Mouse (Mus musculus): ENCODE measurements at regions not wholly inside any gene's neighbourhood (a gene's known extent, or its start where the extent isn't known, plus 50 kb on each side); places are given as distances from the start of the nearest gene placed in this dataset.

DNA sequence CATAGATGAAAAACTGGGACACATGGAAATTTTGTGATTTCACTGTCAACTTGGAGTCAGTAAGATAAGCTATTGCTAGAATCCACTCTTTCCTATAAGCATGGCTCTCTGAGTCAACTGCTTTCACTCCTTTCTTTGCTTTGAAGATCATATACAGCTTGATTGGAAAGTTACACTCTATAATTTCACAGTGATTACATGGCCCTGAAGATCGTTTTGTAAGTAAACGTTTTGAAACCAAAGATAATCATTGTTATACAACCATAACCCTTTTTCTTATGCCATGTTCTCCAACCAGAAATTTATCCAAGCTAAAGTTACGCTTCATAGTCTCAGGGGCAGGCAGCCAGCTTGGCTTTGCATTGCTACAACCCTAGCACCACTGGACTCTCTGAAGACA is 322.1 kb upstream of the N6amt1 start:
- no peak for ATAC-seq (replicated peaks in 1 of 2; ENCODE audit: insufficient read depth in 1 of 2, low FRiP score in 2 of 2, low TSS enrichment in 1 of 2, low read depth in 1 of 2, poor library complexity in 2 of 2, severe bottlenecking in 2 of 2)

DNA sequence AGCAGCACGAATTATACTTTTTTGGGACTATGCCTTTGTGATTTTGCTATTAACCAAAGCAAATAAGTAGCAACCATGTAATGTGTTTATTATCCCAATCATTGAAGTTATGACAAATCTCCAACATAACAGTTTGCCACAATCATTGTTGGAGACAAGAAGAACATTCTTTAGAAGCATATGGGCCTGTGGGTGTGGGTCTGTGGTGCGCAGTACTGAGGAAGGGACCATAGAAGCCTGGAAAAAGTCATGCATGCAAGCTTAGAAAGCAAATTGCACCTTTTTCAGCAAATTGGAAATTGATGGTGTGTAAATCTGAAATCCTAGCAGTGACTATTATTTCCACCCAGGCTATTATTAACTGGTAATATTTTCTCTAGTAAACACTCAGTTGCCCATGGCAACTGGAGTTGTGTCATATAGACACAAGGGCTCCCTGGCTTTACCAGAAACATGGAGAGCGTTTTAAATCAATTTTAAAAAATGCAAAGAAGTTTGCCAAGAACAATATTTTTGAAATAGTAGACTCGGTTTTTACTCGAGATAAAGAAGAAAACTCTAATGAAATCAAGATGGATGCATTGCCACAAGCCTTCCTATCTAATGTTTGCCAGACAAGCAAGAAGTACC is 325.4 kb upstream of the N6amt1 start:
- no peak for ATAC-seq (replicated peaks in 1 of 2; ENCODE audit: insufficient read depth in 1 of 2, low FRiP score in 2 of 2, low TSS enrichment in 1 of 2, low read depth in 1 of 2, poor library complexity in 2 of 2, severe bottlenecking in 2 of 2)

DNA sequence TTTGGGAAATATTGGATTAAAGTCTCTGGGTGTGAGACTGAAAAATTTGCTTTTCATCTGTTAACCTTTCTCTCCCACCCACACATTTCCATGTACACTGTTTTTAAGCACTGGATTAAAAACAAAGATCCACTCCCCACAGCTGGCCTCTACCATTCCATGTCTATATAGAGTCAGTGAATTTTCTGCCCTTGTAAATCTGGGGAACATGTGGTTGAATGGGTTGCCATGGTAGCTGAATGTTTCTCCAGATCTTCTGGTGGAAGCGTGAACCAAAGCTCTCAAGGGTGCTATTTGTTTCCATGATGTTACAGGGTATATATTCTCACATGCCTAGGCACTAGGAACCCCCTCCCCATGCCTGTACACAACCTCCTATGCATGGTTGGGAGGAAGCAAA is 326.4 kb upstream of the N6amt1 start:
- ATAC-seq (replicated peaks in 1 of 2; ENCODE audit: insufficient read depth in 1 of 2, low FRiP score in 2 of 2, low TSS enrichment in 1 of 2, low read depth in 1 of 2, poor library complexity in 2 of 2, severe bottlenecking in 2 of 2) = no peak

DNA sequence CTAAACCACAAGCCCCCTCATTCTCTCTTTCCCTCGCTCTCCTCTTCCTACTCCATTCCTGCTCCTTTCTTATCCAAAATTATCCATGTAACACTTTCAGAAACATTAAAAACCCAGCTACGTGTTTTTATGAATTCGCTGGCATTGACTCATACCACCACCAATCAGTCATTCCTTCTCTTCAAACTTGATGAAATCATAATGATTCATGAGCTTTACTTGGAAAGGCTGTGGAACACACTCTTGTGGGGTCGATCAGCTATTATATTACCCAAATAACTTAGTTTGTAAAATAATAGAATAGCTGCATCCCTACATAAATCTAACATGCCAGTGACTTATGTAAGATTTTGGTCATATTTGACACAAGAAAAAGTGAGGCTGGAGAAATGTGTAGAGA is 331.9 kb upstream of the N6amt1 start:
- ATAC-seq (replicated peaks in 1 of 2; ENCODE audit: insufficient read depth in 1 of 2, low FRiP score in 2 of 2, low TSS enrichment in 1 of 2, low read depth in 1 of 2, poor library complexity in 2 of 2, severe bottlenecking in 2 of 2) = no peak

DNA sequence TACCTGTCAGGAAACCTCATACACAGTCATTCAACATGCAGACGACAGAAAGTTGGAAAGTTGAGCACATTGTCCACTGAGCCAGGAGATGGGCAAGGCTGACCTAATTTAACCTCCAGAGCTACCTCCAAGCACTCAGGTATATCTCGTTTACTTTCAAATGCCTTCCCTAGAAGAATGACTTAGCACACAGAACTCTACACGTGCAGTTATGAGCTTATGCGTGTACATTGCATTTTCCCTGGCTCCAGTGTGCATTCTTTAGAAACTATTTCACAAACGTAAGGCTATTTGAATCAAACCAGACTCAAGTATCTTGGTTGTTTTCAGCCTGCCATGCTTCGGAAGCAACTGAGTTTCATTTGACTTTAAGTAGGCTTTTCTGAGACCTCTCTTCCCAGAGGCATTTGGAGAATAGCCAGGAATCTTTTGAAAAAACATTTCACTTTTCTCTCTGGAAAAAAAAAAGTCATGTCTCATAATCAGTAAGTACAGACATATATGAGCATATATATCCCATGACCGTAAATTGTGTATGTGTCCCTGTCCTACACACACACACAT is 336.8 kb upstream of the N6amt1 start:
- no peak for ATAC-seq (replicated peaks in 1 of 2; ENCODE audit: insufficient read depth in 1 of 2, low FRiP score in 2 of 2, low TSS enrichment in 1 of 2, low read depth in 1 of 2, poor library complexity in 2 of 2, severe bottlenecking in 2 of 2)

DNA sequence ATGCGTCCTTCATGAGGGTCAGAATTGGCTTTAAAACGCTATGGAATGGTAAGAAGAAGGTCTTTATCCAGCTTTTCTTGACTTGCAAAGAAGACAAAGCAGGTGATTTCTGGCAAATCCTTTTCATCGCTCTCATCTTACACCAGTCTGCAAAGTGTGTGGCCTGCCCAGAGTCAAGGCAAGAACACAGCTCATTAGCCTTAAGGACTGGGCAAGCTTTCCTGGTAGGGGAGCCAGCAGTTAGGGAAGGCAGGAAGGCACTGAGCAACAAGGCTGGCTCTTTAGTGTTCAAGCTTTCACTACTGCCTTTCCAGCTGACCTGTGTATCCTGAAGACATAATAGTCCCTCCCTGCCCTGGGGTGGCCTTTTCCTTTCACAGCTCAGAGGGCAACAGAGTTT is 352.4 kb upstream of the N6amt1 start:
- ATAC-seq (replicated peaks in 1 of 2; ENCODE audit: insufficient read depth in 1 of 2, low FRiP score in 2 of 2, low TSS enrichment in 1 of 2, low read depth in 1 of 2, poor library complexity in 2 of 2, severe bottlenecking in 2 of 2) = no peak

DNA sequence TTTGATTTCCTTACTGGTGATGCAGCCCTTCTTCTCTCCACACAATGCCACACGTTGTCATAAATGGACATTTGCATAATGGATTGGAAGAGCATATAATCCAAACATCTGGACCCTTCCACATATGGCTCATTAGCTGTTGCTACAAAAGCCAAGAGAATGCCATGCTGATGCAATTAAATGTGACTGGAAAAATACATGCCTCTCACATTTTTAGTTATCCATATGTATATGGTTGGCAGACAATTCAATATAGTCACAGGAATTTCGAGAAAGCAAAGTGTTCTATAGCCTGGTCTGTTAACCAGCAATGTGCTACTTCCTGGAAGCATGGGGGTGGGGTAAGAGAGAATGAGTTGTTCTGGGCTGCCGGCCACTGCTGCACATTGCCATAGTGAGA is 352.9 kb upstream of the N6amt1 start:
- no peak for ATAC-seq (replicated peaks in 1 of 2; ENCODE audit: insufficient read depth in 1 of 2, low FRiP score in 2 of 2, low TSS enrichment in 1 of 2, low read depth in 1 of 2, poor library complexity in 2 of 2, severe bottlenecking in 2 of 2)

DNA sequence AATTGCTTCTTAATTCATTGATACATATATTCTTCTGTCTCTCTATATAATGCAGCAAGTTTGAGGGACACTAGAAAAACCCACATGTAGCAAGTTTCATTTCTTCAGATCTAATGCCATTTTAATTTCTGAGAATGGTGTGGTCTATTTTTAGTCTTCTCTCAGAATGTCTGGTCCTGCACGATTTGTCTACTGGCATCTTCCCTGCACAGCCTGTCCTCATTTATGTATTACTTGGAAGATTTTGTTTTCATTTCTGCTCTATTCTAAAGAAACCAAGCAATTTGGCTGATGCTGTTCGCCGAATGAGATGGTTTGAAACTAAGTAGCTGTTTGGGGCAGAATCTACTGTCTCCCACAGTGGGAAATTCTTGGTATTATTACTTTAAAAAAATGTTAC is 382.3 kb upstream of the N6amt1 start:
- ATAC-seq (replicated peaks in 1 of 2; ENCODE audit: insufficient read depth in 1 of 2, low FRiP score in 2 of 2, low TSS enrichment in 1 of 2, low read depth in 1 of 2, poor library complexity in 2 of 2, severe bottlenecking in 2 of 2) = no peak

DNA sequence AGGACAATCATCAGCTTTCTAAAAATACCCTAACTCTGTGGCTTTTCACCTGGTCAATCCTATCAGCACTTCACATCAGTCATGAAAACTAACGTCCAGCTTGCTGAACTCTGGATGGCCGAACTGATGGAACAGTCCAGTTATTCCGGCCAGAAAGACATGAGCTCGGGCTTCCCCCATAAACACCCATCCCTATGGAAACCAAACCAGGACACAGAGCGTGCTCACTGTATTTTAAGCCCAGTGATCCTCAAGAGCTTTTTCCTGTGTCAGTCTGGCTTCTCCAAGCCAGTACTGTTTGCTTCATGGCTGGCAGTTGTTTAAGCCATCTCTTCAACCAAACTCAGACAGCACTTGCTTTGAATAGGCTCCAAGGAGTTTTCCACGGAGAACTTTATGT is 404.3 kb upstream of the N6amt1 start:
- no peak for ATAC-seq (replicated peaks in 1 of 2; ENCODE audit: insufficient read depth in 1 of 2, low FRiP score in 2 of 2, low TSS enrichment in 1 of 2, low read depth in 1 of 2, poor library complexity in 2 of 2, severe bottlenecking in 2 of 2)

DNA sequence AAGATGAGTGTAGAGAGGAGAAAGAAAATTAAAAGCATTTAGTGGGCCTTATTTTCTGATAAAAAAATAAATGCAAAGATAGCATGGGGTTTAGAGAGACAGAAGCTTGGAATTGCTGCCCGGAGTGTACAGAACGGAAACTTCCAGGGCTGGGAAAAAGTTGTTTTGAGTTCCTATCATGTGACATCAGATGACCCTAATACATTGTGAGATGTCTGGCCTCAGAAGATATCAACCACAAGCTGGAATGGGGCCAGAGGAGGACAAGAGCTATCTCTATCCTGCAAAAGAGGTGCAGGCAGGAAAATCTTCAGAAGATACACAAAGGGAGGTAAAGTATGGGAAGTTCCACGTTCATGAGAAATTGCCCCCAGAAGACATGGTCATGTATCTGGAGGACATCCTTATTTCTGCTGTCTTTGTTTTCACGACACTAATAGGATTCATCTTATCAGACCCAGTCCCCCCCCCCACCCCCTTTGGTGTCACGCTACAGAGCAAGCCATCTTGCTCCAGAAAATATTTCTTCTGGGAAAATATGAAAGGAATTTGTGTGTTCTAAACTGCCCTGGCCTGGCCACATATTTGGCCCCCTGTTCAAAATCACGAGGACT is 408.3 kb upstream of the N6amt1 start:
- no peak for ATAC-seq (replicated peaks in 1 of 2; ENCODE audit: insufficient read depth in 1 of 2, low FRiP score in 2 of 2, low TSS enrichment in 1 of 2, low read depth in 1 of 2, poor library complexity in 2 of 2, severe bottlenecking in 2 of 2)

DNA sequence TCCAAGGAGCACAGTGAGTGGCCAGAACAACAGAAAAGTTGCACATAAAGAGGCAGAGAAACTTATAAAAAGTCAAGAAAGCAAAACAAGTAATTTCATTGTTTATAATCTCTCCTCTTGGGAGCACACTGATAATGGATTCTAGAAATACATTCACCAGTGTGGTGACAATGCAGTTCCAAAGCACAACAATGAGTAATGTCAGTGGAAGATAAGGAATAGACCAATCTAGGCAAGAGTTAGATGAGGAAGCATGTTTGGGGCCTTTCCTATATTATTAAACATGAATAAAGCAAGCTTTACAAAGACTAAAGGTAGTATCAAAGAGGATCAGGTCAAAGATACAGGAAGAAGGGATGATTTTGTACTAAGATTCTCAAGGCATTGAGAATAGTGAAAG is 408.9 kb upstream of the N6amt1 start:
- no peak for ATAC-seq (replicated peaks in 1 of 2; ENCODE audit: insufficient read depth in 1 of 2, low FRiP score in 2 of 2, low TSS enrichment in 1 of 2, low read depth in 1 of 2, poor library complexity in 2 of 2, severe bottlenecking in 2 of 2)

DNA sequence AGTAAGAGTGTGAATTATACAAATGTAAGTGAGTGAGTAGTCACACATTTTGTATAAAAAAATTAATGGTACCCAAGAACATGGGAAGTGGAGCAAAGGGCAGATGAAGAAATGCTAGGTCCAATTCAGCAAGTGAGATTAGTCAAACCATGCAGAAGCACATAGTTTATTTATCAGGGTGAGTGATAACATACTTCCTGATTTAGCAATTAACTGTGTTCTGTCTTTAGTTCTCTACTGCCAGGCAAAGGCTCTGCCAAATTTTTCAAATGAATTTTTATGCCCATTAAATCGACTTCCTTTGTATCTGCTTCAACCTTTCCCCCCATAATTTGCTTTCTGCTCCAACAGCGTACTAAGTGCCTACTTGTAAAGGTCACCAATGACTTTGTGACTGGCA is 419.0 kb upstream of the N6amt1 start:
- ATAC-seq (replicated peaks in 1 of 2; ENCODE audit: insufficient read depth in 1 of 2, low FRiP score in 2 of 2, low TSS enrichment in 1 of 2, low read depth in 1 of 2, poor library complexity in 2 of 2, severe bottlenecking in 2 of 2) = no peak

DNA sequence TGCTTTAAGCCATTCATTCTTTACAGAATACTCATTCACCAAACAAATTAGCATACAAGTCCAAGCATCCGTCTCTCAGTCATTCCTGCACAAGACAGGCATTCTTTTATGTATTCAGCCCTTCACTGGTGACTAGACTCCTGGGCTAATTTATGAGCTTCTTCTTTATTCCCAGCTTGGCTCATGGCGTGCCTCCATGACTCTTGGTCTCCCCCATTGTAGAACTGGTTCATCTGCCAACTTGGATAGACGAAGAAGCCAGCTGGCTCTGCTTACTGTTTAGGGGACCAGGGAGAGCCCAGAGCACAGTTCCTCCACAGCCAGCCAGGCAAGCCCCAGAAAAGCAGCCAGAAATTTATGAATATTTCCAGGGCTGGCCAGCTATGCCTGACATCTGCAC is 421.2 kb upstream of the N6amt1 start:
- ATAC-seq (replicated peaks in 1 of 2; ENCODE audit: insufficient read depth in 1 of 2, low FRiP score in 2 of 2, low TSS enrichment in 1 of 2, low read depth in 1 of 2, poor library complexity in 2 of 2, severe bottlenecking in 2 of 2) = no peak

DNA sequence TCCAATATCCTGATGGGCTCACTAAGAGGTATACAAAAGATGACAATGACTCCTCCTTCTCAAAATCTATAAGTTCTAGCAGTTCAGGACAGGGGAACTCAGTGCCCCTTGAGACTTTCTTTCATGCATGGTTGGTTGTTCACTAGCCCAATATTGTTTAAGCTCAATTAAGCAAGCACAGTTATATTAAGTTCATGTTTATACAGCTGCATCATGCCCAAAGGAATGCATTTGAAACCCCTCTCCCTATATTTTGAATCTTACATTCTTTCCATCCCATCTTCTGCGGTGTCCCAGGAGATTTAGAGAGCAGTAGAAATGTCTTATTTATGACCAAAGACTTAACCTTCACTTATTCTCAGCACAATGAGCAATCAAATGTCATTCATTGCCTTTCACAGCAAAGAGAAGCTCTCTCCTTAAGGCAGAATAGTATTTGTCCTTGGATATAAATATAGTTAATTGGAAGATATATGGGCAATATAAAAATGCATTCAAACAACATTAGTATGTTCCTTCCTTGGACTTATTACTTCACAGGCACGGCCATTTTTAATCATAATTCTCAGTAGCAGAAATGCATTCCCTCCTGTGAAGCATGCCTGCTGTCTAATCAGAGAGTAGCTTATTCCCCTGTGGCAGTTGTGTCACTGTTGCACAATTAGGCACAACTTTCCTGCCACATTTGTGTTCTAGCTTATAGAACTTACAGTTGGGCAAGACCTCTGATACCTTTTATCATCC is 455.8 kb upstream of the N6amt1 start:
- no peak for ATAC-seq (replicated peaks in 1 of 2; ENCODE audit: insufficient read depth in 1 of 2, low FRiP score in 2 of 2, low TSS enrichment in 1 of 2, low read depth in 1 of 2, poor library complexity in 2 of 2, severe bottlenecking in 2 of 2)

DNA sequence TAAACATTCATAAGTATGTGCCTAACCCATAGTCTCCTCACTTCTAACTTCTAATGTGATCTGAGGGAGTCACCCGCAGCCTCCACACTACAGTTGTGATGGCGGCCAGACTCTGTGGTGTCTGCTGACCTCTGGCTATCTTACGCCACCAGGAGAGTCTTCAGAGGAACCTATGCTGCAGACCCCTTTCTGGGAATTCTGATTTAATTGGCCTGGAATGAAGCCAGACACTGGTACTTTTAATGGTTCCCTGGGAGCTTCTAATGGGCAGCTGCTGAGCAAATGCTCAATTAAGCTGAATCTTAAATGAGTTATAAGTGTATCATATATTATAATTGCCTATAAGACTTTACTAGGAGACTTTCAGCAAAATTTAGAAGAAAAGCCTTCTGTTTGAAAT is 459.0 kb upstream of the N6amt1 start:
- no peak for ATAC-seq (replicated peaks in 1 of 2; ENCODE audit: insufficient read depth in 1 of 2, low FRiP score in 2 of 2, low TSS enrichment in 1 of 2, low read depth in 1 of 2, poor library complexity in 2 of 2, severe bottlenecking in 2 of 2)

DNA sequence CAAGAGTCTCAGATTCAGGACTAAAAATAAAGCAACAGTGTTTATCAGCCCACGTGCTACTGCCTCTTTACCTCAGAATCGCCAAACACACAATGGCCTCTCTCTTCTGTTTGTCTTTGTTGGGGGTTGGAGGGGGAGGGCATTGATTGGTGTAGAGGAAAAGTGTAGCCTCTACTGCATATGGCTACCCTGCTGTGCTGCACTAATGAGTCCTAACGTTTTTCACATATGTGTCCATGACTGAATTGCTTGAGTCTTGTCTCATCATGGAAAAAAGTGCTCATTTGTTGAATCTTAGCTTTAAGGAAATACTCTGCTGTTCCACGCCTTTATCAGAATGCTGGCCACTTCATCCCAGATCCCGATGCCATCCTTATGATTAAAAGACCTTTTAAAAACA is 459.7 kb upstream of the N6amt1 start:
- ATAC-seq (replicated peaks in 1 of 2; ENCODE audit: insufficient read depth in 1 of 2, low FRiP score in 2 of 2, low TSS enrichment in 1 of 2, low read depth in 1 of 2, poor library complexity in 2 of 2, severe bottlenecking in 2 of 2) = no peak

DNA sequence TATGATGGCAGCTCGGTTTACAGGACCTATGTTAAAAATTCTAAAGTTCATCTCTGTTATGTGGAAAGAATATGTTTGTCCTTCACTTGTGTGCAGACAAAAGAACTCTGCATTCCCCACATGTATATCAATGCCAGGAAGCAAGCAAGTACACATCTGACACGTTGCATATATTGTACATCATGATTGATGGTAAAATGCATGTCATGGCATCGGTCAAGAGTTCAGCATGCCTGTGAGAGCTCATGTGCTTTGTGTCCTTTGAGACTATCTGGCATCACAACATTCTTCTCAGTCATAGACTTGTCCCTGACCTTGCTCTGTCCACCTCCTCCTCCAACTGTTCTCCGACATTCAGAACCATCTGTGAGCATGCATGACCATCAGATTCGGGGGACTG is 465.6 kb upstream of the N6amt1 start:
- no peak for ATAC-seq (replicated peaks in 1 of 2; ENCODE audit: insufficient read depth in 1 of 2, low FRiP score in 2 of 2, low TSS enrichment in 1 of 2, low read depth in 1 of 2, poor library complexity in 2 of 2, severe bottlenecking in 2 of 2)

DNA sequence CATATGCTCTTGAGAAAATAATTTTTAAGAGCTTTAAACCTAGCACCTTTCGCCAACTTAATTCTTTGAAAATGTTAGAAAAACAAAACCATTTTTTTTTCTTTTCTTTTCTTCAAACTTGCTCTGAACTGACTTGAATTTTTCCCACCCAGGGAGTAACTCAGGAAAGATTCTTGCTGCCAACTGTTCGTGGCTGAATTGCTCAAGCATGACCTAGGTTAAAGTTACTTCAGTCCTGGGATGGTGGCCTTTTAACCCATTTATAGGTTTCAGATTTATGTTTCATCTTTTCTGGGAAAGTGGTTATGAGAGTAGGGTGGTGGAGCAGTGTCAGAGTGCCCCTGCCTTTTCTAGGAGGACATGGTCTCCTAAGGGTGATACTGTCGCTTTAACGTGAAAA is 466.4 kb upstream of the N6amt1 start:
- ATAC-seq (replicated peaks in 1 of 2; ENCODE audit: insufficient read depth in 1 of 2, low FRiP score in 2 of 2, low TSS enrichment in 1 of 2, low read depth in 1 of 2, poor library complexity in 2 of 2, severe bottlenecking in 2 of 2) = no peak

DNA sequence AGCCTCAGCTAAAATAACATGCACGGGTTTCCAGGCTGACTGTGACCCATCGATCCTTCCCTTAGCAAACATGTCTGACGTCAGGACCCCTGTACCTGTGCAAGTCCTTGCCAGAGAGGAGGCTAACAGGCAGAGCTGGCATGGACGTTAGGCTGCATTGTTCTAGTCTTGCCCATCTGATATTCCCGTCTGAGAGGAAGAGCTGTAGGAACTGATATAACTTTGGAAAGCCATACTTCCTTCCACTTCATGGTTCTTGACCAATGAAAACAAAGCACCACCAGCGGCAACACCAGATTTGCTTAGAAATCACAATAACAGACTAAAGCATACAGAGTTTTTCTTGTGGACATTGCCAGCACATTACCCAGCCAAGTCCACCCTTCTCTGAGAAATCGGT is 470.1 kb upstream of the N6amt1 start:
- no peak for ATAC-seq (replicated peaks in 1 of 2; ENCODE audit: insufficient read depth in 1 of 2, low FRiP score in 2 of 2, low TSS enrichment in 1 of 2, low read depth in 1 of 2, poor library complexity in 2 of 2, severe bottlenecking in 2 of 2)

Data from hematopoietic stem cell, adult 5-6 weeks (primary cell).